Mouse (Mus musculus) ES-CJ7 (cell line): ENCODE measurements around the gene Pde10a.

ENCODE experiments used
- DNase-seq: peaks from one replicate; pipeline ENCODE4 v3.0.0; 2011; ENCODE audit warnings: low read depth, low spot score

Gene Pde10a

GRCm38 (mm10) chr17:8842662-8843061 is 317.5 kb downstream of the Pde10a start:
- no peak for DNase-seq

DNA sequence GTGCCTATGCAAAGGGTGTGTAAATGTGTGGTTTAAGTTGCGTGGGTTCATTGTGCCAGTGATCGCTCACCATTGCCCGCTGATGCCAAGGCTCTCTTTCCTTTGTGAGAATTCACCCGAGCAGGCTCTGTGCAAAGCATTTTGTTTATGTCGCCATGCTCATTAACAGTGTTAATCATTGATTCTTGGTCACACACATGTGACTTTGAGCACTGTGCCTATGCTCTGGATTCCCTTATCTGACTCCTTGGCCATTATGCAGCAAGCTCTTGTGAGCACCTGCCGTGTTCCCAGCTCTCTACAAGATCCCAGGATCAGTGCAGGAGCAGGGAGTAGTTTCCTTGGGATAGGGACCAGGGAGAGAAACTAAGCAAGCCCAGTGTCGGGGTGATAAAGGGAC is 318.8 kb downstream of the Pde10a start:
- no peak for DNase-seq

GRCm38 (mm10) chr17:8846506-8846905 is 321.3 kb downstream of the Pde10a start:
- no peak for DNase-seq

- no peak for DNase-seq
Measured at GRCm38 (mm10) chr17:8847558-8847957, 322.4 kb downstream of the Pde10a start.

GRCm38 (mm10) chr17:8851846-8852245 is 326.7 kb downstream of the Pde10a start:
- DNase-seq = no peak

DNA sequence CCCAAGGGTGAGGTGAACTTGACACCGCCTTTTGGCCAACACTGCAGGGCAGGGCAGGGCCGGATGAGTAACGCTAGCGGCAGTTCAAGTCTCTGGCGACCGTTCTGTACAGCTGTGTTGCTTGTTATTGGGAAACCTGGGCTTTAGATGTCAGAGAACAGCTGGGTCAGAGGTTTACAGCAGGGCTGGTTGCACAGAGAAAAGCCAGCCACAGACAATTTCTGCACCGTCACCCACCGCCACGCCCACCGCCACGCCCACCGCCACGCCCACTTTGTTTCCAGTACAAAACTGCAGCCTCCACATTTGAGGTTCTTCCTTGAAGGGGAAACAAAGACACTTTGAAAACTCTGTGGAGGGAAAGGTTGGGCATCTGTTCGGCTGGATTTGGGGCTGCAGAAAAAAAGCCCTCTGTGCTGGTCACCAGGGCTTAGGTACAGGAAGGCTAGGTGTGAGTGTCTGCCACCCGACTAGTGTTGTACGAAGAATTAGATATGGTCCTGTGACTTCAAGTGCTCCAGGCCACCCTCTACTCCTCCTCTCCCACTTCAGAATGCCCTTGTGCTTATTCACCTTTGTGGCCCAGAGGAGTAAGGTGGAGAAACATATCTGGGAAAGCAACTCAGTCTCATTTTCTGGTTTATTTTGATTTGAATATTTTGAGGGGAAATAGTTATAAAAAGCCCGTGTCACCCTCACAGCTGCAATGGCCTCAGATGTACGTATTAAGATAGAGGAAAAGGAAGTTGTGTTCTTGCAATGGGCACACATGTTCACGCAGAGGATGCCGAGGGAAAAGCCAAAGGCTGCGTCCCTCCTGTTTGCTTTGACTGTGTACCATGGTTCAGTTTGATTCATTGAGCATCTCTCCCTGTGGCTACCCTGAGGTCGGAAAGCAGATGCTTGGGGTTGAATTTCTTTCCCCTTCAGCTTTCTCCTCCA is 331.5 kb downstream of the Pde10a start:
- DNase-seq = peak; percentile 19

DNA sequence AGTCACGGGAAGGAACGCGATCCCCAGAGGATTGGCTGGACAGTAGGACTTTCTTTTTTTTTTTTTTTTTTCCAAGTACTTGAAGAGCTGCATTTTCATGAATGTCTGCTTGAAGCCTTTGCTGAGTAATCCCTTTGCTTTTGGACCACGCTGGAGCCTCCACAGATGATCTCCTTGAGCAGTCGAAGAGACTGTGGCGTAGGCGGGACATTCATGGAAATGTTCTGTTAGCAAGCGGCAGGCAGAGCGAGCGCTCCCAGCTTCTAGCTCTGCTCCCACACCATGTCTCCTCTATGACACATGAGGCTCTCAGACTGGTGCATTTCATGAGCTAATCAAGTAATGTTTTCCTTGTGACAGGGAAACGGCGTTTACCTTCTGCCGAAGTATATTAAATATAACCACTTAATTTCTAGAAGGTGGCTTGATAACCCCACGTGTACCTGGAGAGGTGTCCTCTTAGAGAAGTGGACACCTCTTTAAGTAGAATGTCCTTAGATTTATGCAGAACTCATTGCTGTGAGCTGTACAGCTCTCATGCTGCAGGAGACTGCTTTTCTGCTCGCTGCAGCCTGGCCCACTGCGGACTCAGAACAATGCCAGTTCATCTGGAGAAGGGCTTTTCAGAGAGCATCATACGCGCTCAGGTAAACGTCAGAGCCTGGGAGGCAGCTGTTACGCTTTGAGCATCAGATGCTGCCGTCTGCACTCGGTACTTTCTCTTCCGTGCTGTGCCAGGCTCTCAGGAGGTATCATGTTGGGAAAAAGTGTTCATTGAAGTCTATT is 333.7 kb downstream of the Pde10a start:
- no peak for DNase-seq

DNA sequence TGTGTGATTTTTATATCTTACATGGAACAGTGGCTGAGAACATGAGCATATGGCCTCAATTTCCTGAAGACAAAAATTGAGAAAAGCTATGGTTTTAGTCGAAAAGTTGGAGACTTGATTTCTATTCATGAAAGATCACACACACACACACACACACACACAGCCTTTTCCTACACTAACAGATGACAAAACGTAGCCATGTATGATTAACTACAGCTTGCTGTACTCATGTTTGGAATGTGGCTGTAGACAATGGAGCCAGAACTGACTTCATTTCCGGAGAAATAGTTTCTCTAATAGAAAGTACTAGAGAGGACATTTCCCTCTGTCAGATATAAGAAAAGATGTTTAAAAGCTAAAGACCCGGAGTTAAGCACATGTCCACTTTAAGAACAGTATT is 334.3 kb downstream of the Pde10a start:
- DNase-seq = no peak

DNA sequence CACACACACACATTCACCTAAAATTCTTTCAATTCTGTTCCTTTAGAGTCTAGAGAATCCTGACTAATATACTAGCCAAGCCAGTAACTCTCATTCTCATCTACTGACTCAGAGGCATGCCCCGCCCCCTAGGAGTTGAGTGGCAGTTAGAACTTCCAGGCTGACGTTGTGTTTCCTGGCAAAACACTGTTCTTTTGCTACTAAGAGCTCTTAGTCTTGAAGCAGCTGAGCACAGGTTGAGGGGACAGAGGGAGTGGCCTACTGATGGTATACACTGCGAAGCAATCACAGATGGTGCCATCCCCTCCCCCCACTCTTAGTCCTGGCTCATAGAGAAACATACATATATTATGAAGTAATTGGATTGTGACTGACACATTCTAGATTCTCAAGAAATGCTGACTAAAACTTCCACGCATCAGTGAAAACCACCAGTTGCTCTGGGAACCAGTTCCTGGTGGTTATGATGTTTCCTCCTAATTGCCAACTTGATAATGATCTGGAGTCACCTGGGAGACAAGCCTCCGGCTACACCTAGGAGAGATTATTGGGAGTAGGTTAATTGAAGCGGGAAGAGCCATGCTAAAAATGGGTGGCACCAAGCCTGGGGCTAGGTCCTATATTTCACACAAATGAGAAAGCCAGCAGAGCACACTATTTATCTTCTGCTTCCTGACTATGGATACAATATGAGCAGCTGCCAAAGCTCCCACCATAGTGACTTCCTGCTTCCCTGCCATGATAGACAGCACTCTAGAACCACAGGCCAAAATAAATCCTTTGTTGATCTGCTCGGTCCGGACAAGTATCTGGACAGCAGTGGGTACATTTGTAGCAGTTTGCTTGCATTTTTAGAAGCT is 339.7 kb downstream of the Pde10a start:
- DNase-seq = no peak

DNA sequence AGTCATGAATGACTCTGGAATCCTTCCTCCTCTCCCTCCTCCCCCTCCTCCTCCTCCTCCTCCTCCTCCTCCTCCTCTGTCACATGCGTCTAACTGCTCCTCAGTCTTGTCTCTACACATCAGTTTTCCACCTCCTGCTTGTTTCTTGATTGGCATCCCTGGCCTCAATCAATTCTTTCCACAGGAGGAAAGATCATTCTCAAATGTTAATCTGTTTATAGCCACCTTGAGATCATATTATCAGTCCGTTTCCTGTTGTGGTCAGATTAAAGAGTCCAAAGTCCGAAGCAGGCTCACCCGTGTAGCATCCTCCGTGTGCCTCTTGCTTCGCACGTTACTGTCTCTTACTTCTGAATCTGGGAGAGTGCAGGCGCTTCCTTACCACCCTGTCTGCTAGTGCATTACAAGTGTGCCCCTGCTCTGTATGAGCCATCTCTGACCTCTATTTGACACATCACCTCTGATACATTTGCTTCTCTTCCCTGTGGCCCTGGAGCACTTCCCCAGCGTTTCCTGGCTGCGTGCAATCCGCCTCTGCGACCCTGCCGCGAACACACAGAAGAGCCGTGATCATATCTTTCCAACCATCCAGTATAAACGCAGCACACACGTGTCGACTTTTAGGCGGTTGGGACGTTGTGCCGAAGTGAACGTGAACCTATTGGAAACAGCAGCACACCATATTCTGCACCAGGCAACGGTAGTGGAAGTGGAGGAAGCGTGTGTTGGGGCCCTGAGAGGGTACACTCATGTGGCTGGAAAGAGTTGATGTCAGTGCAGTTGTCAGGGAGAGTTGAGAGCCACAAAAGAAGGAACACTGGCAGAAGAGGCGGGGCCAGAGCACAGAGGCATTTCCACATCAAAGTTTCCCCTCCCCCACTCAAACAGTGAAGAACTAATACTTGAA is 342.4 kb downstream of the Pde10a start:
- no peak for DNase-seq

DNA sequence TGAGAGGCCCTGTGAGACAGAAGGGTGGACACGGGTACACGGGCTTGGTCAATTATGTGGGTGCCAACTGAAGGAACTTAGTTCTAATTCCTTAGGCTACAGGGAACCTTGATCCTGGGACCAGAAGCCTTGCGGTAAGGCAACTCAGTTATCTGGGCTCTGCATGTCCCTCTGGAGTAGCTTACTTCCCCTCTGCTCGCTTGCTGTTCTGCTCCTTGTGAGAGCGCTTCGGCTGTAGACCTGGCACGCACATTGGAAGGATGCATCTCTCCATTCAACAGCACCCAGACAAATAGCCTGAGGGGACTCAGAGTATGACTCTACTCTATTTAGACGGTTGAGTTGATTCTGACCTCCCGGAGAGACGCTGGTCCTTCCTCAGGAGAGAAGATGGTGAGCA is 344.1 kb downstream of the Pde10a start:
- DNase-seq = no peak

GRCm38 (mm10) chr17:8870848-8871247 is 345.7 kb downstream of the Pde10a start:
- no peak for DNase-seq

GRCm38 (mm10) chr17:8871396-8871795 is 346.2 kb downstream of the Pde10a start:
- DNase-seq = no peak

- no peak for DNase-seq
Measured at GRCm38 (mm10) chr17:8871997-8872593, 346.9 kb downstream of the Pde10a start.

GRCm38 (mm10) chr17:8872611-8873010 is 347.4 kb downstream of the Pde10a start:
- no peak for DNase-seq

- no peak for DNase-seq
Measured at GRCm38 (mm10) chr17:8878056-8878455, 352.9 kb downstream of the Pde10a start.

DNA sequence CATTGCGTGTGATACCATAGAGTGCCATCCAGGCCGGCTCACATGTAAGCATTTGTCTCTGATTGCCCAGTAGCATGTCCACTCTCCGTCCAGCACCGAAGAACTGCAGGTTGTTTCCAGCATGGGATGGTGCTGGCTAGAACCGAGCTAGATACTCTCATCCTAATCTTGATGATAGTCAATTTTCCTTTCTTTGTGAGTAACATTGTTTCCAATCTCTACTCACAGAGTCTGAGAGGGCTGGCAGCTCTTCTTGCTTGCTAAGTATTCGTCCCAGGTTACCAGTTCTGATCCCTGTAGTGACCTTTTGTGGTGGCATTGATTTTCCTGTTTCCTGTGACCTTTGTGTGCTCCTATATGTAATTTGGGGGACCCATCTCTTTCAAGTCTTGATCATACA is 356.5 kb downstream of the Pde10a start:
- DNase-seq = no peak

DNA sequence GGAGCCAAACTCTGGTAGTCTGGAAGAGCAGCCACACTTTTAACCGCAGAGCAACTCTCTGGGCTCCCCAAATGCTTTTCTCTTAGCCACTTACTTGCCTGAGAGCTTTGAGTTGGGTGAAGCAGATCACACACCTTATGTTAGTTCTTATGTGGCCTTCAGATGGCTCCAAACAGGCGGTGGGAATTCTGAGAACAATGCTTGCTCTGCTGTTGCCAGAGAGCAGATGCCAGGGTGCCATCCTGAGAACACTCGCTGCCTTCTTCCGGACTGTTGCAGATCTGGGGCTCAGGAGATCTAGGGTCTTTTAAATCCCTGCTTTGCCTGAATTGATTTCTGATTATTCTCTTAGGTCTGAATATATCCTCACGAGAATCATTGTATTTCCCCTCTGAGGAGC is 359.5 kb downstream of the Pde10a start:
- no peak for DNase-seq

DNA sequence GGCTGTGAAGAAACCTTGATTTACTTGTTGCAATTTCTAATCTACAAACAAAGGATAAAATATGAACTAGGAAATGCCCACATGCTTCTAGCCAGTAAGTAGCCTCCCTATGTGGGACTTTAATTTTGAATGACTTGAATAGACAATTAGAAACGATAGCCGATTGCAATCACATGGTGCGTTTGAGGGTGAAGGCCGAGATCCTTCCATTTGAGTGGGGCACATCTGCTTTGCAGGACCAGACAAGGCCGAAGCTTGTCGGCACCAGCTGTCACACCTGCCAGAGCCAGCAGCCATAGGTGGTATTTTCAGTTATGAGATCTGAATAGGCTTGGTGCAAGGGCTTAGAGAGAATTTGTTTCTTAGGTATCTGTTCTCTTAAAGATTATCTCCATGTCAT is 360.7 kb downstream of the Pde10a start:
- no peak for DNase-seq

GRCm38 (mm10) chr17:8888105-8888504 is 362.9 kb downstream of the Pde10a start:
- DNase-seq = no peak
